Mouse (Mus musculus): ENCODE results near the gene Cntnap1.
"Not testable (repeated sequence)": the region's sequence is repeated elsewhere in the genome, so short reads cannot be mapped to it uniquely, and the experiment has no call there.

Cntnap1 gene

GRCm38 (mm10) chr11:101149178-101150105 lies 20.9 kb upstream of the Cntnap1 start:
- DNase-seq (ENCODE audit: low spot score in 2 of 2) = peak in 1 of 2 experiments; percentile 55

GRCm38 (mm10) chr11:101151063-101151462 lies 19.3 kb upstream of the Cntnap1 start:
- DNase-seq (ENCODE audit: low spot score in 2 of 2) = no peak

GRCm38 (mm10) chr11:101152825-101153224 lies 17.5 kb upstream of the Cntnap1 start:
- no peak for DNase-seq (ENCODE audit: low spot score in 2 of 2)

- DNase-seq (ENCODE audit: low spot score in 2 of 2) = no peak
These were observed 15.7 kb upstream of the Cntnap1 start for GRCm38 (mm10) chr11:101154648-101155047.

GRCm38 (mm10) chr11:101155151-101155550 lies 15.2 kb upstream of the Cntnap1 start:
- DNase-seq (ENCODE audit: low spot score in 2 of 2) = no peak

GRCm38 (mm10) chr11:101155728-101156371 lies 14.5 kb upstream of the Cntnap1 start, which contains the start of gene Tubg2:
Gene Tubg2, plus strand, starts transcription at chr11:101155907.
- DNase-seq (ENCODE audit: low spot score in 2 of 2) = peak in 1 of 2 experiments; percentile 43

- DNase-seq (ENCODE audit: low spot score in 2 of 2) = not testable (repeated sequence)
These were observed 10.2 kb upstream of the Cntnap1 start for GRCm38 (mm10) chr11:101160151-101160550.

GRCm38 (mm10) chr11:101160981-101161505 lies 9.3 kb upstream of the Cntnap1 start:
- not testable (repeated sequence) for DNase-seq (ENCODE audit: low spot score in 2 of 2)

GRCm38 (mm10) chr11:101161551-101161950 lies 8.8 kb upstream of the Cntnap1 start:
- DNase-seq (ENCODE audit: low spot score in 2 of 2) = no peak

- peak in 1 of 2 experiments; percentile 21 for DNase-seq (ENCODE audit: low spot score in 2 of 2)
These were observed 8.0 kb upstream of the Cntnap1 start for GRCm38 (mm10) chr11:101162301-101162700.

GRCm38 (mm10) chr11:101162772-101163171 lies 7.6 kb upstream of the Cntnap1 start:
- peak in 1 of 2 experiments; percentile 71 for DNase-seq (ENCODE audit: low spot score in 2 of 2)

GRCm38 (mm10) chr11:101163476-101164350 lies 6.6 kb upstream of the Cntnap1 start:
- DNase-seq (ENCODE audit: low spot score in 2 of 2) = peak in 1 of 2 experiments; percentile 18

- DNase-seq (ENCODE audit: low spot score in 2 of 2) = no peak
These were observed 6.0 kb upstream of the Cntnap1 start for GRCm38 (mm10) chr11:101164351-101164665.

- no peak for DNase-seq (ENCODE audit: low spot score in 2 of 2)
These were observed 5.4 kb upstream of the Cntnap1 start for GRCm38 (mm10) chr11:101164677-101165580.

- DNase-seq (ENCODE audit: low spot score in 2 of 2) = peak in 1 of 2 experiments; percentile 19
These were observed 4.0 kb upstream of the Cntnap1 start for GRCm38 (mm10) chr11:101166357-101166756.

GRCm38 (mm10) chr11:101167211-101167962 lies 2.9 kb upstream of the Cntnap1 start:
- no peak for DNase-seq (ENCODE audit: low spot score in 2 of 2)

- no peak for DNase-seq (ENCODE audit: low spot score in 2 of 2)
These were observed 2.4 kb upstream of the Cntnap1 start for GRCm38 (mm10) chr11:101167963-101168300.

GRCm38 (mm10) chr11:101168301-101168980 lies 1.9 kb upstream of the Cntnap1 start:
- DNase-seq (ENCODE audit: low spot score in 2 of 2) = peak in 1 of 2 experiments; percentile 61

Measured in urinary bladder, postnatal 4 days (tissue).